Mouse (Mus musculus) layer of hippocampus, adult 2 months (tissue): ENCODE measurements around the gene Gm10518. TPM values are rescaled to one million over a fixed set of nuclear protein-coding genes. Genes with fewer than 3 reads are reported as not detected.
A peak's percentile ranks its signal among the peaks of the same experiment; 100 is the strongest.
"Not testable (repeated sequence)": the region's sequence is repeated elsewhere in the genome, so short reads cannot be mapped to it uniquely, and the experiment has no call there.

Source experiments
- DNase-seq, 2 experiments: peaks; one replicate each; pipeline ENCODE4 v3.0.0; 2022; ENCODE audit warnings: low spot score in 2 of 2
- H3K27ac ChIP-seq: fragments of 200-600 bp; 2 replicates; pipeline ENCODE4 v1.8.1; 2022
- H3K4me3 ChIP-seq: fragments of 200-600 bp; 2 replicates; pipeline ENCODE4 v1.8.1; 2022; ENCODE audit warnings: mild to moderate bottlenecking
- CTCF ChIP-seq: fragments of 200-600 bp; conservative IDR thresholded peaks from 2 replicates; pipeline ENCODE4 v1.8.1; 2022; ENCODE audit warnings: antibody characterized with exemption, mild to moderate bottlenecking, moderate library complexity
- total RNA-seq, 2 experiments: library from RNA; stranded (reverse); gene quantifications; 2 replicates each; pipeline ENCODE4 v1.2.3; 2021

The Gm10518 gene
- total RNA-seq, 2 experiments from 2014 or later = not detected

GRCm38 (mm10) chr1:179808300-179808699 is 5.1 kb downstream of the Gm10518 start:
- no peak for TF ChIP-seq CTCF
- no peak for DNase-seq
- H3K4me3 ChIP-seq = no peak overlapping the region
- no peak overlapping the region for H3K27ac ChIP-seq

GRCm38 (mm10) chr1:179813385-179813784 is 10.2 kb downstream of the Gm10518 start:
- DNase-seq = no peak
- no peak for TF ChIP-seq CTCF
- Histone ChIP-seq H3K27ac (no peak overlapping the region), H3K4me3 (no peak overlapping the region)

GRCm38 (mm10) chr1:179814616-179815015 is 11.4 kb downstream of the Gm10518 start:
- DNase-seq = no peak
- 0 out of 2 replicates have a peak overlapping the region, but pooled peaks have one; percentile 28 for H3K27ac ChIP-seq
- H3K4me3 ChIP-seq = no peak overlapping the region
- no peak for TF ChIP-seq CTCF

- DNase-seq, H3K27ac ChIP-seq, H3K4me3 ChIP-seq: not testable (repeated sequence)
These were observed 15.5 kb downstream of the Gm10518 start for GRCm38 (mm10) chr1:179818490-179819278.

GRCm38 (mm10) chr1:179824549-179824948 is 21.4 kb downstream of the Gm10518 start:
- Histone ChIP-seq H3K4me3 (no peak overlapping the region), H3K27ac (no peak overlapping the region)
- no peak for DNase-seq
- TF ChIP-seq CTCF = no peak

- no peak for TF ChIP-seq CTCF
- no peak overlapping the region for H3K4me3 ChIP-seq
- no peak for DNase-seq
- no peak overlapping the region for H3K27ac ChIP-seq
These were observed 24.9 kb downstream of the Gm10518 start for GRCm38 (mm10) chr1:179828051-179828450.

- no peak for TF ChIP-seq CTCF
- H3K4me3 ChIP-seq = no peak overlapping the region
- no peak for DNase-seq
- H3K27ac ChIP-seq = no peak overlapping the region
These were observed 25.7 kb downstream of the Gm10518 start for GRCm38 (mm10) chr1:179828900-179829299.

- no peak for DNase-seq
- Histone ChIP-seq H3K27ac (no peak overlapping the region), H3K4me3 (no peak overlapping the region)
- no peak for TF ChIP-seq CTCF
These were observed 29.6 kb downstream of the Gm10518 start for GRCm38 (mm10) chr1:179832710-179833240.

- TF ChIP-seq CTCF = no peak
These were observed 30.4 kb downstream of the Gm10518 start for GRCm38 (mm10) chr1:179833596-179833995.

GRCm38 (mm10) chr1:179835753-179836425 is 32.7 kb downstream of the Gm10518 start:
- no peak overlapping the region for H3K4me3 ChIP-seq
- no peak for DNase-seq
- no peak for TF ChIP-seq CTCF
- no peak overlapping the region for H3K27ac ChIP-seq

More at GRCm38 (mm10) chr1:179833596-179833995, 30.4 kb downstream of the Gm10518 start:
- Histone ChIP-seq H3K4me3 (no peak overlapping the region), H3K27ac (no peak overlapping the region)
- DNase-seq = no peak

- no peak overlapping the region for H3K4me3 ChIP-seq
- no peak for TF ChIP-seq CTCF
- no peak for DNase-seq
These were observed 33.5 kb downstream of the Gm10518 start for GRCm38 (mm10) chr1:179836426-179837404.

GRCm38 (mm10) chr1:179842568-179842967 is 39.4 kb downstream of the Gm10518 start:
- Histone ChIP-seq H3K27ac (no peak overlapping the region), H3K4me3 (no peak overlapping the region)
- no peak for TF ChIP-seq CTCF
- no peak for DNase-seq

More at GRCm38 (mm10) chr1:179836426-179837404, 33.5 kb downstream of the Gm10518 start:
- no peak overlapping the region for H3K27ac ChIP-seq

- no peak for TF ChIP-seq CTCF
- no peak for DNase-seq
- Histone ChIP-seq H3K27ac (no peak overlapping the region), H3K4me3 (no peak overlapping the region)
These were observed 40.8 kb downstream of the Gm10518 start for GRCm38 (mm10) chr1:179843981-179844380.
